Mouse (Mus musculus) CH12F3 (cell line): ENCODE measurements around the gene Hdac7.

Source experiments
- in situ Hi-C: fragments of 300-500 bp; cut with MboI; formaldehyde crosslinking; loops from 2 replicates; pipeline ENCODE4 v1.14.3; 2020; ENCODE audit warnings: low sequenced_read_pairs

Hdac7 gene

DNA sequence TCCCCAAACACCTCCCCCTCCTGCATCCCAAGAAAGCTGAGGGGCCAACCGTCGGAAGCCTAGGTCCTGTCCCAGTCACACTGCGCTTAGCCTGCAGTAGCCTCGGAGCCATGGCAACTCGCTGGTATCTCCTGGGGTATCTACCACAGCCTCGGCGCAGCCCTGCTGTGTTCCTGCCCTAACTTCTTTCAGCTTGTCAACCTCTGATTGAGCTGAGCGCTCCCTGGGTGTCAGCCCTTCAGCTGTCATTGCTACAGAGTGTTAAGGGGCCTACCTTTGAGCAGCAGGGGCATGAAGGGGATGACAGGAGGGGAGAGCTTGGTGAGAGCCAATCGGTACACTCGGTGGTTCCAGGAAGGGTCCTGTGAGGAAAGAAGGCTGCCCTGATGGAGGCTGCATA is 96.0 kb downstream of the Hdac7 start:
- in situ Hi-C loops: no loop called here

DNA sequence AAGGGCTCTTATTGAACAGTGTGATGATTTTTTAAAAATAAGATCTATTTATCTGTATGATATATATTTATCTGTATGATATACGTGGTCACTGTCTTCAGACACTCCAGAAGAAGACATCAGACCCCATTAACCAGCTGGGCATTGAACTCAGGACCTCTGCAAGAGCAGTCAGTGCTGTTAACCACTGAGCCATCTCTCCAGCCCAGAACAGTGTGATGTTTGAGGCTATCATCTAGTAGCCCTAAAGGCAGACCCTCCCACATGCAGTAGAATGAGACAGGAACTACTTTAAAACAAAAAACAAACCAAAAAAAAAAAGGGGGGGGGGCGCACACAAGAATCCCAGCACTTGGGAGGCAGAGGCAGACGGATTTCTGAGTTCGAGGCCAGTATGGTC is 96.8 kb downstream of the Hdac7 start:
- in situ Hi-C loops: no loop called here

GRCm38 (mm10) chr15:97746748-97747147 is 97.6 kb downstream of the Hdac7 start:
- in situ Hi-C loops: no loop called here

DNA sequence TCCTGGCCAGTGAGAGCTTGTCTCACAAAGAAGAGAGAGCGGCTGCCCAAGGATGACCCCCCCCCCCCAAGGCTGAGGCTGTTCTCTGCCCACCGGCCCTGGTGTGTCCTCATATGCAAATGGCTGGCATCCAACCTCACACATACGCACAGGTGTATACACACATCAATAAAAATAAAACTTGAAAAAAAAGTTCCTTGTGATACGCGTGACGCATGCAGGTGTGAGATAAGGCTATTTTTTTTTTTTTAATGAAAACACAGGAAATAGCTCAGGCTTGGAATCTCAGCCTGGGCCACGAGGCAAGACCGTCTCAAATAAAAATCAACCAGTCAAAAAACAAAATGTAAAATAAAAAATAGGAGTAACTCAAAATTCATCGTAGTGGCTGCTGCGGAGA is 98.0 kb downstream of the Hdac7 start:
- in situ Hi-C loops: no loop called here

DNA sequence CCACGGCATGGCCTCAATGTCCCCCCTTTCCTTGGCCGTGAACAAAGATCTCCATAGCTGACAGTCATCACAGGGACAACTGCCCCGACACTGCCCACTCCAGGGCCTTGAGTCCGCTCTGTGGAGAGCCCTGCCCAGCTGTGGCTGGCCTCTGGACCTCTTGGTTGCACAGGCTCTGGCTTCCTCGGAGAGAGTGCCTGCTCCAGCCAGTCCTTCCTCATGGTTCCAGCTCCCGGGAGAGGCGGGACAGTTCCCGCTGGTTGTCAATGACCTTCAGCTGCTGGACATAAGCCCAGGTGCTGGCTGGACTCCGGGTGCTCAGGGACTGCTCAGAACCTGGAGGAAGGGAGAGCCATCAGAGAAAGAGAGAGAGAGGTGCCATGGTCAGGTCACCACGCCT is 99.0 kb downstream of the Hdac7 start:
- in situ Hi-C loops: no loop called here

- in situ Hi-C loops: no loop called here
Measured at GRCm38 (mm10) chr15:97744930-97745329, 99.4 kb downstream of the Hdac7 start.

DNA sequence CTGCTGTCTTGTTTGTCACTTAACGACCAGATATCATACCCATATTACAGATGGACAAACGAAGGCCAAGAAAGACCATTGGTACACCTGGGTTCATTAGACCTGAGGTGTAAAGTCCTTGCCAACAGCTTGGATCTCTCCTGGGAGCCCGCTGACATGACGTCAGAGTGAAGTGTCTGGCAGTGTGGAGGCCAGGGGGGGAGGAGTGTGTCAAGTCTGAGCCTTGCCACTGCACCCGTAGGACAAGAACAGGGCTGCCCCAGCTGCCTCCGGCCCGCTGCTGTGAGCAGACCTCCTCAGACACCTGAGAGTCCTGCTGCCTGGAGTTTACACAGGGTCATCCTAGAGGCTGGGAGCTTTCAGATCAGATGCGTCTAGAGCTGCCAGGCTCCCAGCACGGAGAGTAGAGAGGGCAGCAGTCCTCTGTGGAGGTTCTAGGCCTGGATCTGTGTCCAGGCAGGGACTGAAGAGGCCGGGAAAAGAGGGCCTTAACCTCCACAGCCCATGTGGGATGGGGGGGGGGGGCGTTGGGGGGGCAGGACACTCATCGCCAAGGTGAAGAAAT is 100.3 kb downstream of the Hdac7 start:
- in situ Hi-C loops: no loop called here

DNA sequence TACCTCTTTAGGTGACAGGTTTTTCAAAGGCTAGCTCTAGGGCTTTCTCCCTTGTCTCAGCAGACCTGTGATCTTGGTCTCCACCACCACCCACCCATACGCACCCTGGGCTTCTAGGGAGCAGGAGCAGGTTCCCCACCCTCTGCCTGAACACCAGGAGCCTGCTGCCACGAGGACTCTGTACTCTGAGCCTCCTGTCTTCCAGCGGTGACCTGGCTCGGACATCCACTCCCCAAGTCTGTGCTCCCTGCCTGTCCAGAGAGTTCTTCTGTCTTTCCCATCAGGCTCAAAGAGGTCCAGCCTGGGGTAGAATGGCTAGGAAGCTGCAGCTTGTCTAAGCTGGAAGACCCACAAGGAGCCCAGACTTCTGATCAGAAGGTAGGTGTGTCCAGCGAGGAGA is 101.1 kb downstream of the Hdac7 start:
- in situ Hi-C loops: no loop called here
